Mouse (Mus musculus): Measurements from ENCODE around the gene Pxk. TPM values are rescaled to one million over a fixed set of nuclear protein-coding genes. Genes with fewer than 3 reads are reported as not detected.
"Not testable (repeated sequence)": the region's sequence is repeated elsewhere in the genome, so short reads cannot be mapped to it uniquely, and the experiment has no call there.

Pxk gene
- polyA plus RNA-seq, 1 experiment from 2014 or later, result 50.2 TPM

DNA sequence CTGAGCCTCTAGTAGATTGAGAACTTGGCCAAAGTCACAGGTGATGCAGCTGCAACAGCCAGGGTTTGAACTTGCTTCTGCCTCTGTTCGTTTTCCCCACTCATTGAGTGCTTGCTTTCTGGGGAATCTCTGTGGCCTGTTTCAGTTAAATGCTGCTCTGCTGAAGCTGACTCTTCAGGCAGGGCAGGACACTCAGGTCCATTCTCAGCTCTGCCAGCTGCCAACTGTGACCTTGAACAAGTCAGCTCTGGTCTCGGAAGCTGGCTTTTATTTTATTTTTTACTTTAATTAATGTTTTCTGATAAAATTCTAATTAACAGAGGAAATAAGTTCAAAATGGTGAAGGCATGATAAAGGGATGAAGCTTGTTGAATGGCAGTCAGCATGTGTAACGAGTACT is 60.7 kb downstream of the Pxk start:
- ATAC-seq, result no peak
- WGBS, result 91% methylated on average over 3 of the region's 3 CpGs
- H3K9ac ChIP-seq (replicated peaks), result no peak overlapping the region
- no peaks in the 10 kb centered on the region for H3K27me3 ChIP-seq
- H3K4me3 ChIP-seq (replicated peaks), result no peak overlapping the region
- no peak overlapping the region for H3K27ac ChIP-seq
- no peak overlapping the region for H3K4me2 ChIP-seq (replicated peaks)
- no peaks in the 10 kb centered on the region for H3K4me1 ChIP-seq (replicated peaks)
- peaks cover 67% of the 10 kb centered on the region for H3K36me3 ChIP-seq
- no peaks in the 10 kb centered on the region for H3K9me3 ChIP-seq

DNA sequence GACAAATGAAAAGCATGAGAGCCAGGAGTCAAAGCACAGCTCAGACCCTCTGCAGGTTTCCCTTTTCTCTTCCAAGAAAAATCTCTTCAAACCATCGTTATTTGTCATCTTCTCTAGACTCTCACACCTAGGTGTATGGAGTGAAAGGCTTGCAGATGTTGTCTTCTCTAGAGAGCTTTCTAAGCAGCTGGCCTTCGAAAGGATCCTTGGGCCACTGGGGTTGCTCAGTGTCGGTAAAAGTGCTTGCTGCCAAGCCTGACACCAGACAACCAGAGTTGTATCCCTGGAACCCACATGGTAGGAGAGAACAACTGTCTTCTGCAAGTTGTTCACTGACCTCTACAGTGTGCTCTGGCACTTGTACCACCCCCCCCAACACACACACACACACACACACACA is 61.1 kb downstream of the Pxk start:
- 85% methylated on average over 3 of the region's 3 CpGs for WGBS

DNA sequence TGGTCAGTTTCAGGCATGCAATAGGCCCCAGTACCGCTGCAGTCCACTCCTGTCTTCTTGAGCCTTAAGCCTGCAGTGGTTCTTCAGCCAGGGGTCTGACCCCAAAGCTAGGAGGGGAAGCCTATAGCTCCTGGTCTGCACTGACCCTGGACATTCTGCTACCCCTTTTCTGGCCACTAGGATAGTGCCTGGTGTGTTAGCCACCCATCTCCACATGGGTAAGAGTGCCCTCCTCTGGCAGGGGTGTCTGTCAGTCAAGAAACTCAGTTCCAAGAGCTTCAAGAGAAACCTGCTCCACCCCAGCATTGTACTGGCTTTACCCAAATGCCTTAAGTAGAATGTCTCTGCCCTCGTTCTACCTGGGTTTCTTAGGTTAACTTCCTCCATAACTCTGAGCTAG is 63.8 kb downstream of the Pxk start:
- Histone ChIP-seq H3K4me1 (replicated peaks) (no peaks in the 10 kb centered on the region), H3K27me3 (no peaks in the 10 kb centered on the region), H3K9ac (replicated peaks) (no peak overlapping the region), H3K4me2 (replicated peaks) (no peak overlapping the region), H3K9me3 (no peaks in the 10 kb centered on the region), H3K36me3 (peaks cover 82% of the 10 kb centered on the region), H3K4me3 (replicated peaks) (no peak overlapping the region), H3K27ac (no peak overlapping the region)
- whole genome bisulfite sequencing, result 91% methylated on average over 2 of the region's 2 CpGs
- no peak for ATAC-seq

More for the DNA sequence above, 61.1 kb downstream of the Pxk start:
- H3K27ac ChIP-seq, result no peak overlapping the region
- H3K9ac ChIP-seq (replicated peaks), result no peak overlapping the region
- H3K4me3 ChIP-seq (replicated peaks), result no peak overlapping the region
- no peak for ATAC-seq
- H3K36me3 ChIP-seq, result peaks cover 70% of the 10 kb centered on the region
- H3K27me3 ChIP-seq, result no peaks in the 10 kb centered on the region
- H3K4me2 ChIP-seq (replicated peaks), result no peak overlapping the region
- no peaks in the 10 kb centered on the region for H3K4me1 ChIP-seq (replicated peaks)
- H3K9me3 ChIP-seq, result no peaks in the 10 kb centered on the region

DNA sequence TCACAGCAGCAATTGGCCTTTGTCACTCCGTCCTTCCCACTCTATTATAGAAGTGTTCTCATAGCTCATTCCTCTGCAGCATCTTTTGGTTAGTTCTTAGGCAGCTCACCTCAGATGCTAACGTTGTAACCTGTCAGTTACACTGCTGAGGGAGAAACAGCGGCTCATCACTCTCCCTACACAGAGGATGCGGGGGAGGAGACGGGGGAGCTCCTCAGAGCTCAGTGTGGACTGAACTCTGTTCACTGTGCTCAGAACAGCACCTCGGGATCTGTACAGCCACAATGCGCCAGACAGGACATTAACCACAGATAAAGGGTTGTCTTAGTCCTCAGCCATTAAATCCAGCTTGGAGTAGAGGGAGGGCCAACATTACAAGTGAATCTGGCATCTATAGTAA is 66.5 kb downstream of the Pxk start:
- no peak for ATAC-seq
- 87% methylated on average over 7 of the region's 7 CpGs for WGBS
- peaks cover 95% of the 10 kb centered on the region for H3K36me3 ChIP-seq
- no peak overlapping the region for H3K9ac ChIP-seq (replicated peaks)
- no peak overlapping the region for H3K27ac ChIP-seq
- no peaks in the 10 kb centered on the region for H3K9me3 ChIP-seq
- H3K4me2 ChIP-seq (replicated peaks), result no peak overlapping the region
- H3K27me3 ChIP-seq, result no peaks in the 10 kb centered on the region
- H3K4me1 ChIP-seq (replicated peaks), result no peaks in the 10 kb centered on the region
- no peak overlapping the region for H3K4me3 ChIP-seq (replicated peaks)

DNA sequence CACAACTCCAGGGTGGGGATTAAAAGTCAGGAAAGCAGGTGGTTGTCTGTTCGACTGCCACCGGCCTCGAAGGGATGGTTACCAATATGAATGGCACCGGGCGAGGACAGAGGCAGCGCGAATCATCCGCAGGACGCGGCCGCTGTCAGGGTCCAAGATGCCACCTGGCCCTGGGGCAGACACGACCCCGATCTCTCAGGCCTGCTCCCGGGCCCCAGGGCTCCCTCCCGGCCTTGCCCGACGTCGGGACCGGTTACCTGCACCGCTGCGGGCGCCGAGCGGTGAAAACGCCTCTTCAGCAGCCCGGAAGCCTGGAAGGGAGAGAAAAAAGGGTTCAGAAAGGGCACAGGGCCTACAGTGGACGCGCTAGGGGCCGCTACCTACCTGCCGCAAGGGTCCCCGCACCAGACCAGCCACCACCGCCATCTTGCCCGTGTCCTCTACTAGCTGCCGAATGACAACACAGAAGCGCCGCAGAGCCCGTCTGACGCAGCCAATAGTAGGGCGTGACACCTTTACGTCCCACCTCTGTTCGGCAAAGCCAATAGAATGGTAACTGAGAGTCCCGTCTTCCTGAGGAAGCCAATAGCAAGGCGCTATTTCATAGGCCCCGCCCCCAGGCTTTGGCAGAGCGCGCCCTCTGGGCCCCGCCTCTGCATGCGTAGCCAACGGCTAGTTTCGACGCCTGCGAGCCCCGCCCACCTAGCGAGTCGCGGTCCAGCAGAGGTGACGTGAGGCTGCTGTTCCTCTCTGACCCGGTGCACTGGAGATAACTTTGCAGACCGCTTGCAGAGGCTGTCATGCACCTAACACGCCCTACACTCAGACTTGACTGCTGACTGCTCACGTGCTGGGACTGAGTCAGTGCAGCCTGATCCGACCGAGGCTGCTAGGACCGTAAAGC is 74.7 kb downstream of the Pxk start, which contains the start of gene Pdhb:
Gene Pdhb, minus strand, starts transcription at position 519 of the 904 bp plus-strand sequence.
- peak; percentile 100 for ATAC-seq
- H3K36me3 ChIP-seq, result peaks cover 32% of the 10 kb centered on the region
- H3K27ac ChIP-seq, result peak within 1 kb of the TSS; percentile 90
- H3K9me3 ChIP-seq, result no peaks in the 10 kb centered on the region
- no peaks in the 10 kb centered on the region for H3K27me3 ChIP-seq
- peak within 1 kb of the TSS; percentile 98 for H3K4me3 ChIP-seq (replicated peaks)
- H3K4me1 ChIP-seq (replicated peaks), result peaks cover 12% of the 10 kb centered on the region
- H3K9ac ChIP-seq (replicated peaks), result peak within 1 kb of the TSS; percentile 96
- under 1% methylated on average over 64 of the region's 64 CpGs for WGBS
- H3K4me2 ChIP-seq (replicated peaks), result peak within 1 kb of the TSS; percentile 74

DNA sequence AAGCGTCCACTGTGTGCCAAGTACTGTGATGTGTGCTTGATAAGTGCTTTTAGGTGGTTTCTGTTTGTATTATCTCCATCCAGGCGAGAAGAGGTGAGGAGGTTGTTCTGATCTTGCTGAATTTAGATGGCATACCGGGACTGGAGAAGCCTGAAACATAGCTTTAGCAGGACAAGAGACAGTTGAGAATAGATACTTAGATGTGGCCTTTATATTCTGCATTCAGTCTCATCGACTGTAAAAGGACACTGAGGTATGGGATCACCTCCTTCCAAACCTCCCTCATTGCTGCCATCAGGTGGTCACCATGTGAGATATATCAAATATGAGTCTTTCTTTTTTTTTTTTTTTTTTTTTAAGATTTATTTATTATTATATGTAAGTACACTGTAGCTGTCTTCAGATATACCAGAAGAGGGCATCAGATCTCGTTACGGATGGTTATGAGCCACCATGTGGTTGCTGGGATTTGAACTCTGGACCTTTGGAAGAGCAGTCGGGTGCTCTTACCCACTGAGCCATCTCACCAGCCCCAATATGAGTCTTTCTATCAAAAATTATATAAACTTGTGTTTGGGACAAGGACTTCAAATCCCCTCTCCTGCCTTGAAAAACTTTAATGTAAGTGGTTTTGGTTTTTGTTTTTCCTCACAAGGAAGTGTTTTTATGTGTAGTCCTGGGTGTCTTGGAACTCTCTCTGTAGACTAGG is 75.7 kb downstream of the Pxk start:
- Histone ChIP-seq H3K27ac (peak overlapping the region; percentile 81), H3K4me1 (replicated peaks) (peaks cover 12% of the 10 kb centered on the region), H3K36me3 (peaks cover 23% of the 10 kb centered on the region), H3K4me3 (replicated peaks) (peak overlapping the region; percentile 98), H3K4me2 (replicated peaks) (peak overlapping the region; percentile 74), H3K9ac (replicated peaks) (peak overlapping the region; percentile 65)
- peak; percentile 0; the same call in 1 of the 2 replicates for ATAC-seq
- 33% methylated on average over 7 of the region's 7 CpGs for WGBS
- H3K9me3 ChIP-seq, H3K27me3 ChIP-seq: not testable (repeated sequence)

DNA sequence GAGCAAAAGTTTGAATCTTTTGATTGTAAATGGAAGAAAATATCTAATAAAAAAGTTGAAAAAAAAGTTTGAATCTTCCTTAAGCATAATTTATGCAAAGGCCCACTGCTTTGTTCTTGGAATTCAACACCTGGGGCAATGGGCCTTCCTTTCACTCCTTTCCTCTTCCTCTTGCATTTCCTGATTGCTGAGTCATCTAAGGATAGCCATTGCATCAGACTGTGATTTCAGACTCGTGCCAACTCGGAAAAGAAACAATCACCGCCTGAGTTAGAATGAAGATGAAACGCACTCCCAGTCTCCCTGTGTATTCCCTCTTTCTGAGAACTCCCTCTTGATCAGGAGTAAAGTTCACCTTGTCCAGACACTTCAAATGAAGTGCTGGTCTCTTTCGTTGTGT is 76.6 kb downstream of the Pxk start:
- H3K4me3 ChIP-seq (replicated peaks), result no peak overlapping the region
- no peak overlapping the region for H3K9ac ChIP-seq (replicated peaks)
- WGBS, result 88% methylated on average over 5 of the region's 5 CpGs
- ATAC-seq, result no peak
- peaks cover 12% of the 10 kb centered on the region for H3K4me1 ChIP-seq (replicated peaks)
- H3K4me2 ChIP-seq (replicated peaks), result no peak overlapping the region
- no peaks in the 10 kb centered on the region for H3K9me3 ChIP-seq
- no peak overlapping the region for H3K27ac ChIP-seq
- no peaks in the 10 kb centered on the region for H3K27me3 ChIP-seq
- peaks cover 13% of the 10 kb centered on the region for H3K36me3 ChIP-seq

DNA sequence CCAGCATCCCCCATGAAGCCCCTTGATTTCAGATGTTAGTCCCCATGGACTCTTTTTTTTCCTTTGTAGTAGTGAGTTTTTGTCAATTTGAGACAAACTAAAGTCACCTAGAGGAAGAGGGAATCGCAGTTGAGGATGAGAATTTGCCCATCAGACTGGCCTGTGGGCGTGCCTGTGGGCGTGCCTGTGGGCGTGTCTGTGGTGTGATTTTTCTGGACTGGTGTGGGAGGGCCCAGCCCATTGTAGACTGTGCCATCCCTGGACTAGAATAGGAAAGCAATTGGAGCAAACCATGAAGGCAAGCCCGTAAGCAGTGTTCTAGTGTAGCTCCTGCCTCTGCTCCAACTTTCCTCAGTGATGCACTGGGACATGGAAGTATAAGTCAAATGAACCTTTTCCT is 78.2 kb downstream of the Pxk start:
- ATAC-seq, result no peak
- no peak overlapping the region for H3K27ac ChIP-seq
- H3K4me3 ChIP-seq (replicated peaks), result no peak overlapping the region
- H3K9ac ChIP-seq (replicated peaks), result no peak overlapping the region
- H3K4me2 ChIP-seq (replicated peaks), result no peak overlapping the region
- H3K27me3 ChIP-seq, result no peaks in the 10 kb centered on the region
- WGBS, result 58% methylated on average over 5 of the region's 5 CpGs
- H3K4me1 ChIP-seq (replicated peaks), result peaks cover 12% of the 10 kb centered on the region
- H3K36me3 ChIP-seq, result no peaks in the 10 kb centered on the region
- H3K9me3 ChIP-seq, result no peaks in the 10 kb centered on the region

DNA sequence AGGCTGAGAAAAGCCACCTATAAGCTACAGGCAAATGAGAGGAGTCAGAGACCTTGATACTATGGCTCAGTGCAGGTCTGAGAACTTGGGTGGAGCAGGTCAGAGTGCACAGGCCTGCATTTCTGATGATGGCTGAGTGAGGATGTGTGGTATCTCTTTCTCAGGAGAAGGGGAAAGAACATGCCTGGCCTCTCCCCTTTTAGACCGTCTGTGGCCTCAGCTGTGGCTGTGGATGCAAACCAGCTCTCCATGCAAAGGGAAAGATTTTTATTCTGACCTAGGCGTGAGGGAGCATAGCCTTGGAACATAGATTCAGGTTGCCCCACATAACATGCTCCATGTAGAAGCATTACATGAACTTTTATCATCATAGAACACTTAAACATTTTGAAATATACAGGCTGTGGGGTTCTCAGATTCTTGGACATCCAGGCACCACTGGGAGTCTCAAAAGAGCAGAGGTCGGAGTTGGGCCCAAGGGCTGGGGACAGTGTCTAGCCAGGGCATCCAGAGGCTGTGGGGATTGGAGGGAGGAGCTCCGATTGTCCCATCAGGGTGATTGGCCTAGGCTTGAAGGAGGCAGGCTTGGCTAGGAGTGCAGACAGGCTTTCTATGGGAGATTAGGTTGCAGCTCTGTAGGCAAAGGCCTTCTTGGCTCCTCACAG is 82.5 kb downstream of the Pxk start:
- Histone ChIP-seq H3K36me3 (no peaks in the 10 kb centered on the region), H3K27me3 (no peaks in the 10 kb centered on the region), H3K4me1 (replicated peaks) (no peaks in the 10 kb centered on the region), H3K9ac (replicated peaks) (no peak overlapping the region), H3K4me2 (replicated peaks) (no peak overlapping the region), H3K27ac (no peak overlapping the region), H3K4me3 (replicated peaks) (no peak overlapping the region), H3K9me3 (no peaks in the 10 kb centered on the region)
- 83% methylated on average over 4 of the region's 4 CpGs for WGBS
- no peak for ATAC-seq

DNA sequence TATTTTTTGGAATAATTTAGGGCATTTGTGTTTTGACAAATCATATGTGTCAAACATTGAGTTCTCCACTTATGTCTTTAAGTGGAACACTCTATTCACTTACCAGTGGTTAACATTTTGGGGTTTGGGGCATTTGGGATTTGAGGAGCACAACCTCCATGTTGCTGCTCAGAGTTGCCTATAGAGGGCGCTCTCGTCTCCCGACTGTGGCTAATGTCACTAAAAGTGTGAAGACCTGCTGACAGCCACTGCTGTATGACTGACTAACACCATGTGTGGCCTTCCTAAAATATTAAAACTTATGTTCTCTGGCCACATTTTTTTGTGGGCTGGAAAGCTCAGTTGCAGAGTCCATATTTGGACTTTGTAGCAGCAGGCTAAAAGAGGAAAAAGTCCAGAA is 85.3 kb downstream of the Pxk start:
- Histone ChIP-seq H3K9me3 (no peaks in the 10 kb centered on the region), H3K4me3 (replicated peaks) (no peak overlapping the region), H3K4me1 (replicated peaks) (no peaks in the 10 kb centered on the region), H3K27ac (no peak overlapping the region), H3K27me3 (no peaks in the 10 kb centered on the region), H3K4me2 (replicated peaks) (no peak overlapping the region), H3K36me3 (no peaks in the 10 kb centered on the region), H3K9ac (replicated peaks) (no peak overlapping the region)
- WGBS, result 65% methylated on average over 3 of the region's 3 CpGs
- no peak for ATAC-seq

DNA sequence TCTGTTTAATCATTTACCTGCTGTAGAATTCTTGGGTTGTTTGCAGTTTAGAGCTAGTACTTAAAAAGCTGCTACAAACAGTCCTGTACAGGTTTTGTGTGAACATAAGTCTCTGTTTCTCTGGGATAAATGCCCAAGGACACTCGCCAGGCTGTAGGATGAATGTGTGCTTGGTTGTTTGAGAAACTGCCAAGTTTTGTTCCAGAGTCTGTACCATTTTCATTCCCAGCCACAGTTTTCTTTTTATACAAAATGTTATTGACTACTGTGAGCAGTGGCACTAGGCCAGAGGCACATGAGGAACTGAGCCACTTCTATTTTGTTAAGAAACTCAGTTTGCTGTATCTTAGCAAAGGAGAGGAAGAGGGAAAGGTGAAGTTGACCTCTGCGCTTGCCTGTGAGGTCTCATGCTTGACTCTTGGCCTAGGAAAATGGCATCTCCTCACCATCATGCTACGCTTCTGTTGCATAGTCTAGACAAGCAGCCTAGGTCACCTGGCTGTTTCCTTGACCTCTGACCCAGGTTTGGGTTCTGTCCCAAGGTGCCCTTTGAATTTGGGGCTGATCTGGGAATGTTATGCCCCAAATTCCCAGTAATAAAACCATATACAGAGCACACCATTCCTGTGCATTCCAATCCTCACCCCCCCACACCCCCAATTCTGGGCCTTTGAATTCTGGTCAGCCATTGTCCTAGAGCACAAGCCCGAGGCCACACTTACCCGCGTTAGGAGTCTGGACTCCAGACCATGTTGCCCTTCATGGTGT is 88.5 kb downstream of the Pxk start:
- WGBS, result 91% methylated on average over 6 of the region's 6 CpGs
- no peak for ATAC-seq
- Histone ChIP-seq H3K36me3 (no peaks in the 10 kb centered on the region), H3K27ac (no peak overlapping the region), H3K9ac (replicated peaks) (no peak overlapping the region), H3K4me2 (replicated peaks) (no peak overlapping the region), H3K27me3 (no peaks in the 10 kb centered on the region), H3K9me3 (no peaks in the 10 kb centered on the region), H3K4me1 (replicated peaks) (no peaks in the 10 kb centered on the region), H3K4me3 (replicated peaks) (no peak overlapping the region)
